Mouse (Mus musculus): ENCODE results near the gene Fa2h.

DNA sequence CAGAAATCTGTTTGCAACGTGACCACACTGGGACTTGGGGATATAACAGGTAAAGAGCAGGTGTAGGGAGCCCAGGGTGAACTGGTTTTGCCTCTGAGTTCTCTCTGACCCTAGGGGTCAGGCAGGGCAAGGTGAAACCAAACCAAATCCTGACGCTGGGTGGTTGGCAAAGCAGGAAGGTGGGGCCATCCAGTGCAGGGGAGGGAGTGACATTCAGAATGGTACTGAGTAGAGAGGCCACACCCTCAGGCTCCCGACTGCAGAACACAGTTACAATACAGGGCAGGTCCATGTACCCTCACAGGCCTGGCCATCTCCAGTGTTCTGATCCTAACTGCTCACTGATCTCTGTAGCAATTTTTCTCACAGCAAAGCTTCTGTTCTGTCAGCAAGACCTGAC, 2.4 kb downstream of the Fa2h start:
- TF ChIP-seq CTCF (IDR thresholded peaks at IDR 0.05; ENCODE audit: low read depth, low read length) (no peak), POLR2A (IDR thresholded peaks at IDR 0.05; ENCODE audit: insufficient read depth, low read length) (no peak), EP300 (IDR thresholded peaks at IDR 0.05; ENCODE audit: insufficient read depth, low read depth, low read length) (no peak)
